ENCODE assay signal across 13 mouse cellular contexts in genomic region chr5:51041541-51042217, GRCm38 (mm10).
DNase-seq lines count a peak whose midpoint lies in the region; ATAC-seq and TF ChIP-seq lines count a peak whose summit lies in the region.
"Had no signal": no experiment of that assay in that cellular context is flagged by ENCODE, and none has a peak within 500 bp of the region (broad histone marks: within the 10 kb centered on the region; RNA-seq: fewer than 3 reads in every experiment).

No protein-coding gene starts in this region.

- no peak overlapping the region for H3K4me2 ChIP-seq in neural tube, embryonic 15.5 days

- H3K27me3 ChIP-seq in neural tube, embryonic 15.5 days (replicated peaks), result no peaks in the 10 kb centered on the region

- no peaks in the 10 kb centered on the region for H3K9me3 ChIP-seq in neural tube, embryonic 15.5 days (replicated peaks)
- H3K9me3 ChIP-seq: limb, embryonic 10.5 days had no signal

- peak; percentile 65 for DNase-seq in gastrocnemius, adult 2 months
- DNase-seq in gastrocnemius, postnatal 10 days, result no peak
- DNase-seq in adrenal gland, postnatal 10 days, result peak; percentile 53
- peak; percentile 71 for DNase-seq in kidney, adult 9 months
- peak; percentile 24 for DNase-seq in urinary bladder, postnatal 14 days (ENCODE audit: low spot score)
- no peak for DNase-seq in cerebellum, adult 11-12 months
- DNase-seq in embryo, embryonic 11 days, result no peak
- DNase-seq: right cerebral cortex, postnatal 25 days had no signal

- no peaks in the 10 kb centered on the region for H3K36me3 ChIP-seq in neural tube, embryonic 15.5 days
- H3K36me3 ChIP-seq: limb, embryonic 10.5 days had no signal

- H3K4me3 ChIP-seq in gastrocnemius, adult 2 months, result no peak overlapping the region
- no peak overlapping the region for H3K4me3 ChIP-seq in neural tube, embryonic 15.5 days (replicated peaks)
- H3K4me3 ChIP-seq: limb, embryonic 10.5 days had no signal

- intact Hi-C loops in gastrocnemius, adult 2 months (cut with DNase I), result loop anchor here (10.0 kb wide), 1 partner anchor 553 kb away; no protein-coding TSS in a partner anchor

- WGBS in neural tube, embryonic 15.5 days, result 86% methylated on average over 6 of the region's 6 CpGs

- H3K9ac ChIP-seq in neural tube, embryonic 15.5 days (replicated peaks), result no peak overlapping the region

- no peaks in the 10 kb centered on the region for H3K4me1 ChIP-seq in neural tube, embryonic 15.5 days

- no peak for ATAC-seq in neural tube, embryonic 15.5 days (ENCODE audit: low FRiP score)
- ATAC-seq: CD4-positive, CD25-positive, alpha-beta regulatory T cell, adult 4 months; hindbrain, embryonic 16.5 days; midbrain, embryonic 16.5 days had no signal

- H3K27ac ChIP-seq in gastrocnemius, adult 2 months, result peak overlapping the region; percentile 79
- H3K27ac ChIP-seq in neural tube, embryonic 15.5 days (replicated peaks), result no peak overlapping the region

- TF ChIP-seq CTCF in gastrocnemius, adult 2 months (IDR thresholded peaks at IDR 0.05), result peak; percentile 25; the same call in 1 of the 2 replicates

Comparison
In these comparisons a context has a peak if more than half of its experiments do, and no peak if none do; other contexts are left out.
1. DNase-seq: peak in gastrocnemius, adult 2 months (single experiment), adrenal gland, postnatal 10 days (single experiment), kidney, adult 9 months (single experiment) and urinary bladder, postnatal 14 days (single experiment); none in gastrocnemius, postnatal 10 days (single experiment), cerebellum, adult 11-12 months (single experiment) and embryo, embryonic 11 days (single experiment).